Mouse (Mus musculus): ENCODE data around the gene Fcho1. TPM values are rescaled to one million over a fixed set of nuclear protein-coding genes. Genes with fewer than 3 reads are reported as not detected.

Gene Fcho1
- polyA plus RNA-seq, 1 experiment = 48.6 TPM

GRCm38 (mm10) chr8:71676020-71676741, 49.3 kb downstream of the Fcho1 start, which contains the start of gene Jak3:
Gene Jak3, plus strand, starts transcription at chr8:71676296.
- TF ChIP-seq FLI1 (IDR thresholded peaks at IDR 0.05; ENCODE audit: low read length) (no peak), GATA1 (IDR thresholded peaks at IDR 0.05; ENCODE audit: borderline replicate concordance, low read length) (no peak)

GRCm38 (mm10) chr8:71675456-71676019, 50.0 kb downstream of the Fcho1 start:
- Histone ChIP-seq H3K4me1 (peaks cover 76% of the 10 kb centered on the region), H3K27me3 (replicated peaks) (no peaks in the 10 kb centered on the region), H3K4me3 (replicated peaks) (peak overlapping the region; percentile 97), H3K36me3 (replicated peaks; ENCODE audit: low read length) (peaks cover 29% of the 10 kb centered on the region), H3K9me3 (no peaks in the 10 kb centered on the region)
- no peak for TF ChIP-seq GATA1 (IDR thresholded peaks at IDR 0.05; ENCODE audit: borderline replicate concordance, low read length)

More at GRCm38 (mm10) chr8:71676020-71676741, 49.3 kb downstream of the Fcho1 start, which contains the start of gene Jak3:
- H3K4me1 ChIP-seq = peaks cover 72% of the 10 kb centered on the region
- H3K36me3 ChIP-seq (replicated peaks; ENCODE audit: low read length) = peaks cover 36% of the 10 kb centered on the region
- no peaks in the 10 kb centered on the region for H3K9me3 ChIP-seq
- no peaks in the 10 kb centered on the region for H3K27me3 ChIP-seq (replicated peaks)
- peak within 1 kb of the TSS; percentile 97 for H3K4me3 ChIP-seq (replicated peaks)

- Histone ChIP-seq H3K9me3 (no peaks in the 10 kb centered on the region), H3K36me3 (replicated peaks; ENCODE audit: low read length) (peaks cover 15% of the 10 kb centered on the region), H3K4me1 (peaks cover 83% of the 10 kb centered on the region)
Measured at GRCm38 (mm10) chr8:71674071-71674470, 51.4 kb downstream of the Fcho1 start.

GRCm38 (mm10) chr8:71672168-71672735, 53.3 kb downstream of the Fcho1 start:
- H3K4me3 ChIP-seq (replicated peaks) = peak overlapping the region; percentile 95
- no peak for TF ChIP-seq FLI1 (IDR thresholded peaks at IDR 0.05; ENCODE audit: low read length)
- TF ChIP-seq GATA1 (IDR thresholded peaks at IDR 0.05; ENCODE audit: borderline replicate concordance, low read length) = no peak
- H3K9me3 ChIP-seq = no peaks in the 10 kb centered on the region
- H3K36me3 ChIP-seq (replicated peaks; ENCODE audit: low read length) = no peaks in the 10 kb centered on the region
- H3K4me1 ChIP-seq = peaks cover 83% of the 10 kb centered on the region
- H3K27me3 ChIP-seq (replicated peaks) = no peaks in the 10 kb centered on the region

More at GRCm38 (mm10) chr8:71674071-71674470, 51.4 kb downstream of the Fcho1 start:
- Histone ChIP-seq H3K27me3 (replicated peaks) (no peaks in the 10 kb centered on the region), H3K4me3 (replicated peaks) (no peak overlapping the region)
- TF ChIP-seq FLI1 (IDR thresholded peaks at IDR 0.05; ENCODE audit: low read length) = no peak
- TF ChIP-seq GATA1 (IDR thresholded peaks at IDR 0.05; ENCODE audit: borderline replicate concordance, low read length) = no peak

- no peaks in the 10 kb centered on the region for H3K36me3 ChIP-seq (replicated peaks; ENCODE audit: low read length)
- H3K4me1 ChIP-seq = peaks cover 86% of the 10 kb centered on the region
- no peaks in the 10 kb centered on the region for H3K27me3 ChIP-seq (replicated peaks)
- peak within 1 kb of the TSS; percentile 95 for H3K4me3 ChIP-seq (replicated peaks)
- TF ChIP-seq FLI1 (IDR thresholded peaks at IDR 0.05; ENCODE audit: low read length) (no peak), GATA1 (IDR thresholded peaks at IDR 0.05; ENCODE audit: borderline replicate concordance, low read length) (no peak)
- H3K9me3 ChIP-seq = no peaks in the 10 kb centered on the region
Measured at GRCm38 (mm10) chr8:71671549-71671965, 54.0 kb downstream of the Fcho1 start, which contains the start of gene Unc13a. Gene Unc13a, minus strand, starts transcription at chr8:71671757.

GRCm38 (mm10) chr8:71670621-71671548, 54.6 kb downstream of the Fcho1 start:
- Histone ChIP-seq H3K27me3 (replicated peaks) (no peaks in the 10 kb centered on the region), H3K4me1 (peaks cover 91% of the 10 kb centered on the region), H3K9me3 (no peaks in the 10 kb centered on the region), H3K36me3 (replicated peaks; ENCODE audit: low read length) (no peaks in the 10 kb centered on the region), H3K4me3 (replicated peaks) (peak overlapping the region; percentile 95)
- TF ChIP-seq GATA1 (IDR thresholded peaks at IDR 0.05; ENCODE audit: borderline replicate concordance, low read length) (no peak), FLI1 (IDR thresholded peaks at IDR 0.05; ENCODE audit: low read length) (no peak)

- Histone ChIP-seq H3K4me3 (replicated peaks) (peak overlapping the region; percentile 95), H3K36me3 (replicated peaks; ENCODE audit: low read length) (no peaks in the 10 kb centered on the region), H3K4me1 (peaks cover 91% of the 10 kb centered on the region), H3K27me3 (replicated peaks) (no peaks in the 10 kb centered on the region), H3K9me3 (no peaks in the 10 kb centered on the region)
- no peak for TF ChIP-seq GATA1 (IDR thresholded peaks at IDR 0.05; ENCODE audit: borderline replicate concordance, low read length)
- TF ChIP-seq FLI1 (IDR thresholded peaks at IDR 0.05; ENCODE audit: low read length) = no peak
Measured at GRCm38 (mm10) chr8:71670198-71670597, 55.3 kb downstream of the Fcho1 start.

- Histone ChIP-seq H3K36me3 (replicated peaks; ENCODE audit: low read length) (peaks cover 12% of the 10 kb centered on the region), H3K9me3 (no peaks in the 10 kb centered on the region), H3K27me3 (replicated peaks) (no peaks in the 10 kb centered on the region), H3K4me1 (peaks cover 96% of the 10 kb centered on the region), H3K4me3 (replicated peaks) (peak overlapping the region; percentile 96)
- TF ChIP-seq GATA1 (IDR thresholded peaks at IDR 0.05; ENCODE audit: borderline replicate concordance, low read length) (no peak), FLI1 (IDR thresholded peaks at IDR 0.05; ENCODE audit: low read length) (no peak)
Measured at GRCm38 (mm10) chr8:71668220-71668975, 57.1 kb downstream of the Fcho1 start.

Data from megakaryocyte, embryonic 14.5 days (primary cell).